Mouse (Mus musculus) thymus, postnatal 0 days (tissue): Measurements from ENCODE around the gene Fance. TPM values are rescaled to one million over a fixed set of nuclear protein-coding genes. Genes with fewer than 3 reads are reported as not detected.

Experiments
- DNase-seq: peaks from one replicate; pipeline ENCODE4 v3.0.0-alpha.2; 2015; ENCODE audit warnings: low spot score
- polyA plus RNA-seq: library from polyadenylated mRNA; unstranded; fragments of >200 nt; fragmentation: Nextera tagmentation; extraction: Ambion mirVana; gene quantifications from 2 replicates; pipeline ENCODE4 v1.2.1, GENCODE M21; 2015

Gene Fance
- polyA plus RNA-seq = 20.7 and 27.6 TPM in 2 replicates

DNA sequence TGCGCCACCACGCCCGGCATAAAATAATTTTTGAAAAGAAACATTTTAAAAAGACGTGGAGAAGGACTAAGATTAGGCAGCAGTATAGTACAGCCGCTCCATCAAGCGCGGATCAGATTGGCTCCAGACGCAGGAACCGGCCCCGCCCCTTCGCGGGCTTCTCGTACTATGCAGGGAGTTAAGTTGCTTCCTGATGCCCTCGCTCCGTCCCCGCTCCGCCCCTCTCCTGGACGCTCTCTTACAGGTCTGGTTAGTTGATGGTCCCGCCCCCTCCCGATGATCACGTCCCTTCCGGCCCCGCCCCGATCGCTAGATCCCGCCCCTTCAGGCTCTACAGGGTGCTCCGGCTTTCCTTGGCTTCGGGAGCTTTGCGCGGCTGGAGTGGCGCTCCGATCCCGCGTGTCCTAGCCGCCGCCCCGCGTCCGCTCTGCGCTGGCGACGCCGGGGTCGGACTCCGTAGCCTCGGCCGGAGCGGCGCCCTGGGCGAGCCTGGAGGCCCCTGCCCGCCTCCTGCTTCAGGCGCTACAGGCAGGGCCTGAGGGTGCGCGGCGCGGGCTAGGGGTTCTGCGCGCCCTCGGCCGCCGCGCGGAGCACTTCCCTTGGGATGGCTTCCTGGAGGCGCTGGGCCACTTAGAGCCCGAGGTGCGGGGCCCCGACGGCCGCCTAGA, at the start of gene Fance:
TSS of gene Fance (plus strand) at position 308 of the 668 bp plus-strand sequence.
- DNase-seq = peak; percentile 98

GRCm38 (mm10) chr17:28267251-28267650, 46.1 kb upstream of the Fance start:
- no peak for DNase-seq

DNA sequence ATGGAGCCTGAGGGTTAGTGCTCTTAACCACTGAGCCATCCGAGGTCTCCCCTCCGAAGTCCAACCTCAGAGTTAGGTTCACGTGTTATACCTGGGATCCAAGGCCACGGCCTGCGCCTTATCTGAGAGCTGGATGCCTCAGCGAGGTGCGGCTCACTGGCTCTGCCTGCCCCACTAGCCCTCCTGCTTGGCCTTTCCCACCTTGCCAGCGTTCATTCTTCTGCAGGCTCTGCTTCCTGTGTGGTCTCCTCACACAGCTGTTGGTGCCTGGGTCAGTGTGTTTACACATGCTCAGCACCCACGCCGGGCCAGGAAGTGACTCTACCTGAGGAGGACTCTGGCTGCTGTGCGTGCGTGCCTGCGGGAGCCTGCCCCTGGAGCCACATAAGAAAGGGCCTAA, 43.2 kb upstream of the Fance start:
- peak; percentile 69 for DNase-seq

DNA sequence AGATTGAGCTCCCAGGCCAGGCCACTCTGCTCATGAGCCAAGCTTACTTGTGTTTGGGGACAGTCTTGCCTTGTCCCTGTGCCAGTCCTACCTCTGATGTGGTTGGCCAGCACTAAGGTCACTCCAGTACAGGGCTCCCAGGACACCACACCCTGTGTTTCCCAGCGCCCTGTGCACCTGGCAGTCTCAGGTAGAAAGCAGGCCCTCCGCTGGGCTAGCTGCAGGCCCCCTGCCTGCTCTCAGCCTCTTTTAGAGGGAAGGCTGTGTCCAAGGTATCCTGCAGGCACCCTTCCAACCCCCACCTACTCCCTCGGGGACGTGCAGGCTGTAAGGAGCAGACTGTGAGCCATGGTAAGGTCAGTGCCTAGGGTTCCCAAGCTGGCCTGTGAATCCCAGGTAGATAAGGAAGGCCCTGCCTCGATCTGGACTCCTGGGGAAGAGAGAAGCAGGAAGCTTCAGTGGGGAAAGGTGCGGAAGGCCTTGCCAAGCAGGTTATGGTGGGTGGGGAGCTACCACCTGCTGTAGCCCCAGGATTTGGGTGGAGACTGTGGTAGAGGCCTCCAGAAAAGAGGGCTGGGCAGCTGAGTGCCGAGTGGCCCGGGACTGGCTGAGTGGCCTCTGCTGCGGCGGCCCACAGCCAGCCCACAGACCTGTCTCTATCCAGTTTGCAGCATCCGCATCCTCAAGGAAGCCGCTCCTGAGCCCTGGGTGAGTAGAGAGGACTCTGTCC, 41.6 kb upstream of the Fance start:
- no peak for DNase-seq

DNA sequence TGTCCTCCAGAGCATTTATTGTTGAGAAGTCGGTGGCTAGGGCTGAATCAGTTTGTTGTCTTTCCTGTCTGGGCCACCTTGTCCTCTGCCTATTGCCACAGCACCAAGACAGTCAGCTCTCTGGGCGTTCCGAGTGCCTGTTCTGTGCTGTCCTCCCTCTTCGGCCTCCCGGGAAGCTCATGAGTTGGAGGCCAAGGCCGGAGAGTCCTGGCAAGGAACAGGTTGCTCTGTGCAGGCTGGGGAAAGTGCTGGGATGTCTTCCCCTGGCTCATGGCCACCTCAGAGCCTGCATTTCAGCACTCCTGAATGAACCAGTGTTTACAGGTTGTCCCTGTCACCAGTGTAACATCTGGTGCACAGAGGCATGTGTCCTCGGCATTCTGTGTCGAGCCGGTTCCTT, 41.0 kb upstream of the Fance start:
- DNase-seq = no peak

GRCm38 (mm10) chr17:28272837-28273236, 40.5 kb upstream of the Fance start:
- DNase-seq = no peak

DNA sequence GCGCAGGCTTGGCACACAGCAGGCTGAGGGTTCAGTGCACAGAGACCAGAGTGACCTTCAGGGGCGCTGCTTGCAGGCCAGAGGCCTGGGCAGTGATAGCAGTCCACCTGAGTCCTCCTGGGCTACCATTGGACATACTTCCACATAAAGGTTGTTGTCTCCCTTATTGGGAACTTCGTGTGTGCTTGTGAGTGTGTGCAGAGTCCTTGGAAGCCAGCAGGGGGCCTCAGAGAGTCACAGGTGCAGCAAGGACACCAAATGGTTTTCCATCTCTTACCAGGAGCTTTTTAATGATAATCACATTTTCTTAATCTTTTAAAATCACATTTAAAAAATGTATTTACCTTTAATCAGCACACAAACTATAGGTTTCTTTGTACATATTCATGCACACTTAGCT, 38.6 kb upstream of the Fance start:
- DNase-seq = no peak

DNA sequence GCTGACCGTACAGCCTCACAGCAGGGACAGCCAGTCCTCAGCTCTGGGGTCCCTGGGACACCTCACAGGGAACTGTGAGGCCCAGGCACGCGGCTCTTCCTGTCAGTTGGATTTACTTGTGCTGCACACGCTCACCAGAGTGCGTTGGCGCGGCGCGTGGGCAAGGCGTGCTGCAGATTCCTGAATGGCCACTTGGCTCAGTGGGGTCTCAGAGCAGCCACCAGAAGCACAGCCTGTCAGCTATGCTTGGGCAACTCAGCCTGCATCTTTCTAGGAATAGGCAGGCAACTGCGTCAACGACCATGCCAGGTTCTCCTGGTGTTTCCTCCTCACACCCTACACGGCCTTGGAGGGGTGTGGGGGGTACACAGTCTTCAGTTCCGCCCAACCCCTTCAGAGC, 36.1 kb upstream of the Fance start:
- DNase-seq = no peak

GRCm38 (mm10) chr17:28277721-28278120, 35.6 kb upstream of the Fance start:
- no peak for DNase-seq

DNA sequence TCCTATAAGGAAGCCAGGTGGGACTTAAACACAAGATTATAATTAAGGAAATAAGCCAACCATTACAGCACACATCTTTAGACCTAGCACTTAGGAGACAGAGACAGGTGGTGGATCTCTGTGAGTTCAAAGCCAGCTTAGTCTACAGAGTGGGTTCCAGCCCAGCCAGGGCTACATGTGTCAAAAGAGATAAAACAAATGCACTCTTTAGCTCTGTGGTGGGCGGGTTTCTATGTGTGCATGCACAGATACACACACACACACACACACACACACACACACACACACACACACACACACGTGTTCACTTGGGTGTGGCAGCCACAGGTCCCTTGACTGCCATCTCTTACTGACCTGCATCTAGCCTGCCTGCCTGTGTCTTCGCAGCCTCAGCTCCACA, 35.2 kb upstream of the Fance start:
- no peak for DNase-seq

GRCm38 (mm10) chr17:28279236-28279635, 34.1 kb upstream of the Fance start:
- DNase-seq = no peak

DNA sequence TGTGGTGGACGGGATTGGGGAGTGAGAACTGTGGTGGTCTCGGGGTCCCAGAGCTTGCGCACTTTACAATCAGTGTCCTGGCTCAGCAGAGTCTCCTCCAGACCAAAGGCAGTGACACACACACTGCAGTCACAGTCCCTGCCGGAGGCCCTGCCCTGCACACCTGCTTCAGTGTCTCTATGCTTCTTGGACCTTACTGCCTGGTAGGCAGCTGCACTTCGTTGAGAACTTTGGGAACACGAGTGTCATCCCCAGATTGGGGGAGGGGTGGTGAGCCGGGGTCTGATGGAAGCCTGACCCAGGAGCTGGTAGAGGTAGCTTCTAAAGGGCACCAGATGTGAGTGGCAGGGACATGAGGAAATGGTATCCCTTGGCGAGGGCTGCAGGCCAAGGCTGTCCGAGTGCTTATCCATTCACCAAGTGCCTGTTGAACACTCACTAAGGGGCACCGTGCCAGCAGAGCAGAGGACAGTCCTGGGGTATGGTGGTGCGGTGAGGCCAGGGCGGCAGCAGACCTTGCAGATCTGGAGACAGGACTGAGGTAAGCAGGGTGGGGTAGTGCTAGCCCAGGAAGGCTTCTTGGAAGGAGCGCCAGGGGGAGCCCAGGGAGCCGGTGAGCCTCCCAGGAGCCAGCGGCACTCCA, 33.4 kb upstream of the Fance start:
- no peak for DNase-seq

GRCm38 (mm10) chr17:28280423-28280800, 32.9 kb upstream of the Fance start:
- DNase-seq = no peak

- no peak for DNase-seq
These were observed 32.4 kb upstream of the Fance start for GRCm38 (mm10) chr17:28280831-28281377.

GRCm38 (mm10) chr17:28281866-28282441, 31.4 kb upstream of the Fance start:
- no peak for DNase-seq

GRCm38 (mm10) chr17:28283199-28283598, 30.1 kb upstream of the Fance start:
- DNase-seq = no peak

DNA sequence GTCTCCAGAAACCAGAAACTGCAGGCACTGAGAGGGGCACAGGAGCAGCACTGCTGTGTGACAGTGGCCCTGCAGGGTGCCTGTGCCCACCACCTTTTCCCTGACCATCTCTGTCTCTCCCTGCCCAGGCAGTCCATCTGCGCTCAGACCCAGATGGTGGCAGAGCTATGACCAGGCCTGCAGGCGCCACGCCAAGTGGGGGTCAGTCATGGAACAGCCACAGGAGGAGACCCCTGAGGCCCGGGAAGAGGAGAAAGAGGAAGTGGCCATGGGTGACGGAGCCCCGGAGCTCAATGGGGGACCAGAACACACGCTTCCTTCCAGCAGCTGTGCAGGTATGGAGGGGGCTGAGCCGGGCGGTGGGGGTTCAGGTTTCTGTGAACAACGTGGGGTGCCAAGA, 27.2 kb upstream of the Fance start:
- no peak for DNase-seq

DNA sequence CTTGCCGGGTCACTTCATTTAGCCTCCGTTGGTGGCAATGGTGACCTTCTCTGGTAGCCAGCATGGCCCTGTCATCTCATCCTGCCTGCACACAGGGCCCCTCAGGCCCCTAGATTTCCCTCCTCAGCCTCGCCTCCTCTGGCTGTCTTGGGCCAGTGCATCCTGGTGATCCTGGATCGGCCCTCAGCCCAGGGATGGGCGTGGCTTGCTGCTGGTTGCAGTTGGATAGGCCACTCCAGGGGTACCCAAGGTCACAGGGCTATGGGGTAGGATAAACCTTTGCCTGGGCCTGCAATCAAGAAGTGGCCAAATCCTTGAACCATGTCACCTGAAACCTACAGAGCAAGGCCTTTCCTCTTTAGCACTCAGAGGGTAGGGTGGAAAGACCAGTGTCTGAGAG, 26.4 kb upstream of the Fance start:
- no peak for DNase-seq

DNA sequence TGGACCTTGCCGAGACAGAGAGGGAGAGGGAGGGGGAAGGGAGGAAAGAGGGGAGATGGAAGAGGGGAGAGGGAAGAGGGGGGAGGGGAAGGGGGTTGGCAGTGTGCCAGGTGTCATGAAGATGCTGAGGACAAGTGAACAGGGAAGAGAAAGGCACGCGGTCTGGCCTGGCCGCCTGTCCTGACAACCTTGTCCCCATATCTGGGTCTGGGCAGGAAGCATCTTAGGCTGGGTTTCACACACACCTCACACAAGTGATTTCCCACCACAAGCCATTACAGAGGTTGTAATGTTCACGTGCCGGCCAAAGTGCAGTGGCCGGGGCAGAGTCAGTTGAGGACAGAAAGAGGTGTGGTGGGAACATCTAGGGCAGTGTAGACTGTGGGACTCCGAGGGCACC, 25.7 kb upstream of the Fance start:
- DNase-seq = no peak

DNA sequence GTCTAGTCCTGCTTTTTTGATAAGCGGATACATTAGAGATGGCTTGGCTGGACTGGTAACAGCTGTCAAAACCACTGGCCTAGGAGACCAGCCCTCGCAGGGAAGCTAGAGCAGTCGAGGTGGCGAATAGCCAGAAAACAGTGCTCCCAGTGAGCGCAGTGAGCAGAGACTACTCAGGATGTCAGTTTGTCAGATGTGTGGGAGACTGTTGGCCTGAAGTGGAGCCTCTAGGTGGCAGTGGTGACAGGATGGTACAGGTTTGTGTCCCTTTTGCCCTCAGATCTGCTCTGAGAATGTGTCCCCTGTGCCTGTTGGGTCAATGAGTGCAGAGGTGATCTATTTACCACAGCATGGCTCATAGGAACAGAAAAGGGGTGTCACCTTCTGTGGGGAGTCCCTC, 25.3 kb upstream of the Fance start:
- peak; percentile 71 for DNase-seq

DNA sequence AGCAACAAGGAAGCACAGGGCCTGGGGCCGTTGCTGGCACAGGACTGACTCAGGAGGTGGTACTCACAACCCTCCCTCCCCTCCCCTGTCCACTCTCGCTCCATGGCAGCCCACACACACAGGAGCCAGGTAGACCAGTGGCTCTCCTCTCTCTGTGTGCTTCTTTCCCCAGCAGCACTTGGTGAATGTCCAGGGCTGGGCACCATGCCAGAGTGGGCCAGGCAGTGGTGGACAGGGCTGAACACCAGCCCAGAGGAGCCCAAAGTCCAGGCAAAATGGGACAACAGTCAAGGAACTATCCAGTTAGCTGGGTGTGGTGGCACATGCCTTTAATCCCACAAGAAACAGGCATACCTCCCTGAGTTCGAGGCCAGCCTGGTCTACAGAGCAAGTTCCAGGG, 23.1 kb upstream of the Fance start:
- no peak for DNase-seq

DNA sequence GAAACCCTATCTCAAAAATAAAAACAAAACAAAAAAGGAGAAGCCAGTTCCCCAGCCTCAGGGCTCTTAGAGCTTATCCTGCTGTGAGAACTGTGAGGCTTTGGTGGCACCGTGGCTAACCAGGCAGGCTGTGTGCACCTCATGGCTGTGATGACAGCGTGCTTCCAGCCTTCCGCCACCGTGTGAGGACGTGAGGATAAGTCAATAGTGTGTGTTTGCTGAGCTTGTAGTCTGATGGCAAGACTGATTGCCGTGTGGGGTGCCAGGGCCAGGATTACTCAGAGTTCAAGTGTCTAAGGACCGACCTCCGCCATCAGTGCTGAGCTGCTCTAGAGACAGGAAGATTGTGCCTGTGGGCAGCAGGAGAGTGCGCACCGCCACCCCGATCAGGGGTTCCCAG, 22.6 kb upstream of the Fance start:
- no peak for DNase-seq
